Mouse (Mus musculus) brain, embryonic 14.5 days (tissue): ENCODE measurements around the gene Asna1.

Experiments used
- CTCF ChIP-seq: fragments of 200-500 bp; IDR thresholded peaks from 2 replicates; pipeline ENCODE4 v1.5.1; 2012; ENCODE audit warnings: inconsistent platforms, mild to moderate bottlenecking, moderate library complexity, borderline replicate concordance; ENCODE audit not compliant: insufficient read depth, insufficient read length; ENCODE audit errors: extremely low read depth
- POLR2A ChIP-seq: fragments of 200-500 bp; IDR thresholded peaks from 2 replicates; pipeline ENCODE4 v1.6.1; 2012; ENCODE audit warnings: mild to moderate bottlenecking, inconsistent platforms, borderline replicate concordance; ENCODE audit not compliant: poor library complexity, insufficient read depth, insufficient read length, severe bottlenecking; ENCODE audit errors: extremely low read depth

- TF ChIP-seq POLR2A = no peak
- TF ChIP-seq CTCF = no peak
These were observed 10.7 kb downstream of the Asna1 start, which contains the start of gene Best2 for GRCm38 (mm10) chr8:85014431-85014830.
